13 mouse cellular contexts compared by ENCODE assay signal in the genomic region with DNA sequence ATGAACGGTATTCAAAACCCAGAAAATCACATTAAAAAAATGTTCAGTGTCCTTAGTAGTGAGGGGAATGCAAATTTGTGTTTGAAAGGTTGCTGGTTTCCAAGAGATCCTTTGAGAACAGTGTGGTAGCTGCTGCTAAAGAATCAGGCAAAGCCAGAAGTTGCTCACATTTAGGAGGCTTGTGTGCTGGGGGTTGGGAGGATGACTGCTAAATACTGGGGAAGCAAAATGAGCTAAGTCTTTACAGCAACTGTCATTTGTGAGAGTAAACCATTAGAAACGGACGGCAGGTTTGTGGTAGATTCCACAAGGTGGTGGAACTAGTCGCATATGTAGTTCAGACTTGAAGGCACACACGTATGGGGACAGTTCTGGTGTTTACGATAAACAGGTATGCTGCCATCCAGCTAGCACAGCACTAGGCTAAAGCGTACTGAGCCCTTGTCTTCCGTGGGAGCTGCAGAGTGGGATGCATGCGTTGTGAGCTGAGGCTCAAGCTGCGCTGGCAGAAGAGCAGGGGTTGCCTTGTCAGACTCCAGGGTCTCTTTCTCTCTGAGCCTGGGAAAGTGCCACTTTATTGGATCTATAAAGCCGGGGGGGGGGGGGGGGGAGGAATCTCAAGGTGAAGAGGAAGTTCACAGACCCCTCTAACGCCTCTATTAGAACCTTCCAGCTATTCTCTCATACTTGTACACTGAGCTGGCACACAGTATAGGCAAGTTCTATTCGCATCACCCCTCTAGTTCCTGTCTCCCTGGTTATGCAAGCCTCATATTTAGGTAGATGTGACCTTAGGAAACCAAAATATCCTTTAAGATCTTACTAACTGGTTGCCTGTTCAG. TPM values are rescaled to one million over a fixed set of nuclear protein-coding genes. Genes with fewer than 3 reads are reported as not detected.
DNase-seq lines count a peak whose midpoint lies in the region; ATAC-seq and TF ChIP-seq lines count a peak whose summit lies in the region.
"Had no signal": no experiment of that assay in that cellular context is flagged by ENCODE, and none has a peak within 500 bp of the region (broad histone marks: within the 10 kb centered on the region; RNA-seq: fewer than 3 reads in every experiment).

No protein-coding gene starts in this region.

- no peaks in the 10 kb centered on the region; the same call in 1 of the 2 replicates for H3K36me3 ChIP-seq in forebrain, embryonic 10.5 days (replicated peaks)
- H3K36me3 ChIP-seq in hindbrain, embryonic 15.5 days, result no peaks in the 10 kb centered on the region
- H3K36me3 ChIP-seq in midbrain, embryonic 12.5 days, result no peaks in the 10 kb centered on the region
- H3K36me3 ChIP-seq: lung, embryonic 15.5 days had no signal

- peak overlapping the region; percentile 49 for H3K27ac ChIP-seq in cortical plate, adult 2 months (ENCODE audit: insufficient read depth, low read length)
- H3K27ac ChIP-seq in forebrain, embryonic 10.5 days, result peak overlapping the region; percentile 84
- peak overlapping the region; percentile 82 for H3K27ac ChIP-seq in hindbrain, embryonic 15.5 days (replicated peaks)
- H3K27ac ChIP-seq in midbrain, embryonic 12.5 days (replicated peaks), result peak overlapping the region; percentile 93
- H3K27ac ChIP-seq: heart, adult 2 months; lung, embryonic 15.5 days had no signal

- peak overlapping the region; percentile 34; the same call in 1 of the 2 replicates for H3K9ac ChIP-seq in hindbrain, embryonic 15.5 days
- H3K9ac ChIP-seq in midbrain, embryonic 12.5 days (replicated peaks), result no peak overlapping the region
- H3K9ac ChIP-seq: lung, embryonic 15.5 days had no signal

- peak; percentile 81 for ATAC-seq in hindbrain, embryonic 15.5 days (ENCODE audit: low FRiP score, low read depth)
- ATAC-seq in midbrain, embryonic 12.5 days (ENCODE audit: low FRiP score, low read depth), result peak; percentile 53

- TF ChIP-seq POLR2A in cortical plate, adult 2 months (IDR thresholded peaks at IDR 0.05; ENCODE audit: extremely low read depth, insufficient read depth, low read length), result no peak

- H3K9me3 ChIP-seq in forebrain, embryonic 10.5 days, result 0 out of 2 replicates have a peak, but pooled peaks cover 3% of the 10 kb centered on the region
- H3K9me3 ChIP-seq in hindbrain, embryonic 15.5 days, result no peaks in the 10 kb centered on the region
- H3K9me3 ChIP-seq in midbrain, embryonic 12.5 days, result no peaks in the 10 kb centered on the region
- H3K9me3 ChIP-seq: lung, embryonic 15.5 days had no signal

- DNase-seq in forebrain, embryonic 10.5 days (ENCODE audit: extremely low spot score, low spot score), result peak; percentile 37
- DNase-seq in heart, adult 8-10 months (ENCODE audit: low spot score), result no peak
- DNase-seq in thymus, postnatal 10 days (ENCODE audit: low spot score in 2 of 2), result no peak
- DNase-seq in heart, adult 18-20 months, result no peak
- DNase-seq in kidney, adult 18-20 months, result no peak
- DNase-seq: adrenal gland, postnatal 25 days; heart, adult 2 months; kidney, postnatal 25 days; thymus, postnatal 14 days had no signal

- no peak for TF ChIP-seq CTCF in cortical plate, adult 2 months (IDR thresholded peaks at IDR 0.05; ENCODE audit: extremely low read depth, insufficient read depth, low read length)

- peaks cover 6% of the 10 kb centered on the region for H3K4me1 ChIP-seq in cortical plate, adult 2 months (ENCODE audit: control insufficient read depth, insufficient read depth, low read length)
- peaks cover 57% of the 10 kb centered on the region for H3K4me1 ChIP-seq in forebrain, embryonic 10.5 days
- peaks cover 18% of the 10 kb centered on the region for H3K4me1 ChIP-seq in hindbrain, embryonic 15.5 days (replicated peaks)
- H3K4me1 ChIP-seq in midbrain, embryonic 12.5 days, result peaks cover 29% of the 10 kb centered on the region

- H3K27me3 ChIP-seq in forebrain, embryonic 10.5 days (ENCODE audit: poor library complexity, severe bottlenecking), result no peaks in the 10 kb centered on the region
- H3K27me3 ChIP-seq in hindbrain, embryonic 15.5 days, result no peaks in the 10 kb centered on the region
- no peaks in the 10 kb centered on the region for H3K27me3 ChIP-seq in midbrain, embryonic 12.5 days
- H3K27me3 ChIP-seq: lung, embryonic 15.5 days had no signal

- H3K4me2 ChIP-seq in hindbrain, embryonic 15.5 days, result peak overlapping the region; percentile 55
- peak overlapping the region; percentile 59 for H3K4me2 ChIP-seq in midbrain, embryonic 12.5 days (replicated peaks)

- WGBS in forebrain, embryonic 10.5 days, result 35% methylated on average over 12 of the region's 13 CpGs
- 10% methylated on average over 12 of the region's 13 CpGs for WGBS in hindbrain, embryonic 15.5 days
- WGBS in midbrain, embryonic 12.5 days, result 16% methylated on average over 12 of the region's 13 CpGs

- peak overlapping the region; percentile 3; the same call in 1 of the 2 replicates for H3K4me3 ChIP-seq in cortical plate, adult 2 months (ENCODE audit: insufficient read depth, low read length)
- H3K4me3 ChIP-seq in forebrain, embryonic 10.5 days, result peak overlapping the region; percentile 51; the same call in 1 of the 2 replicates
- peak overlapping the region; percentile 24 for H3K4me3 ChIP-seq in hindbrain, embryonic 15.5 days
- peak overlapping the region; percentile 21; the same call in 1 of the 2 replicates for H3K4me3 ChIP-seq in midbrain, embryonic 12.5 days
- H3K4me3 ChIP-seq: heart, adult 2 months; lung, embryonic 15.5 days had no signal

RNA-seq across cellular contexts. Expression of gene Fabp7, which starts 1.2 kb away (rescaled TPM):
- polyA plus RNA-seq in cortical plate, adult 2 months (2012; rRNA removed), result 66.2 TPM in 2 replicates
- 140 and 229 TPM in 2 replicates for polyA plus RNA-seq in forebrain, embryonic 10.5 days (2016; fragmentation: Nextera tagmentation; extraction: Ambion mirVana)
- polyA plus RNA-seq in hindbrain, embryonic 15.5 days (2015; fragmentation: Nextera tagmentation; extraction: Ambion mirVana), result 2,182 and 2,246 TPM in 2 replicates
- polyA plus RNA-seq in midbrain, embryonic 12.5 days (2016; fragmentation: Nextera tagmentation; extraction: Ambion mirVana), result 1,010 and 1,136 TPM in 2 replicates
- under 1 TPM in 1 of 4 experiments, not detected in 3; 0.34 TPM for total RNA-seq in heart, adult 8-10 months (2022)
- 1 to 10 TPM in 1 of 2 experiments, under 1 TPM in 1; 0.36 to 1.0 TPM for total RNA-seq in heart, adult 18-20 months (2021)

RNA-seq across cellular contexts. Expression of gene Smpdl3a, which starts 10.6 kb away (rescaled TPM):
- 41.6 and 45.0 TPM in 2 replicates for polyA plus RNA-seq in cortical plate, adult 2 months (2012; rRNA removed)
- 5.1 and 5.9 TPM in 2 replicates for polyA plus RNA-seq in forebrain, embryonic 10.5 days (2016; fragmentation: Nextera tagmentation; extraction: Ambion mirVana)
- polyA plus RNA-seq in hindbrain, embryonic 15.5 days (2015; fragmentation: Nextera tagmentation; extraction: Ambion mirVana), result 28.5 and 32.1 TPM in 2 replicates
- 8.3 and 10.1 TPM in 2 replicates for polyA plus RNA-seq in midbrain, embryonic 12.5 days (2016; fragmentation: Nextera tagmentation; extraction: Ambion mirVana)
- total RNA-seq in heart, adult 8-10 months (2022), result 10 to 100 TPM; 62.0 to 66.1 (median 63.8) TPM
- total RNA-seq in heart, adult 18-20 months (2021), result 10 to 100 TPM; 56.2 to 66.5 TPM
